Mouse (Mus musculus) forebrain, embryonic 10.5 days (tissue): ENCODE data around the gene Psmd11. TPM values are rescaled to one million over a fixed set of nuclear protein-coding genes. Genes with fewer than 3 reads are reported as not detected.

Experiments
- DNase-seq: peaks from one replicate; pipeline ENCODE4 v3.0.0-alpha.2; 2017; ENCODE audit warnings: low spot score; ENCODE audit errors: extremely low spot score
- H3K27ac ChIP-seq: fragments of 300-500 bp; sonication (generic); 2 replicates; pipeline ENCODE4 v1.5.1; 2016; ENCODE audit warnings: mild to moderate bottlenecking
- H3K27me3 ChIP-seq: fragments of 300-500 bp; sonication (generic); 2 replicates; pipeline ENCODE4 v1.6.1; 2016; ENCODE audit warnings: mild to moderate bottlenecking; ENCODE audit not compliant: poor library complexity, severe bottlenecking
- H3K36me3 ChIP-seq: fragments of 300-500 bp; sonication (generic); replicated peaks from 2 replicates; pipeline ENCODE4 v1.6.1; 2016; ENCODE audit warnings: mild to moderate bottlenecking, moderate library complexity
- H3K4me1 ChIP-seq: fragments of 300-500 bp; sonication (generic); 2 replicates; pipeline ENCODE4 v1.6.1; 2016
- H3K4me3 ChIP-seq: fragments of 300-500 bp; sonication (generic); 2 replicates; pipeline ENCODE4 v1.5.1; 2016; ENCODE audit warnings: mild to moderate bottlenecking, moderate library complexity
- H3K9me3 ChIP-seq: fragments of 300-500 bp; sonication (generic); 2 replicates; pipeline ENCODE4 v1.6.1; 2016; ENCODE audit warnings: mild to moderate bottlenecking, moderate library complexity
- WGBS: fragments of 180-500 bp; shearing (Covaris S2); methylation state at CpG from one replicate; pipeline ENCODE4 v1.1.7; 2016; 5-methylcytosine and 5-hydroxymethylcytosine counted together
- polyA plus RNA-seq: library from polyadenylated mRNA; unstranded; fragments of >200 nt; fragmentation: Nextera tagmentation; extraction: Ambion mirVana; gene quantifications from 2 replicates; pipeline ENCODE4 v1.2.1, GENCODE M21; 2016

The Psmd11 gene
- polyA plus RNA-seq, 1 experiment from 2014 or later: 414 TPM

- Histone ChIP-seq H3K4me3 (no peak overlapping the region), H3K27me3 (peaks cover 11% of the 10 kb centered on the region), H3K9me3 (no peaks in the 10 kb centered on the region), H3K4me1 (peaks cover 42% of the 10 kb centered on the region), H3K27ac (peak overlapping the region; percentile 88), H3K36me3 (no peaks in the 10 kb centered on the region)
- DNase-seq: no peak
- WGBS: 91% methylated on average over 3 of the region's 3 CpGs
These were observed 77.2 kb downstream of the Psmd11 start for GRCm38 (mm10) chr11:80505581-80505980.

GRCm38 (mm10) chr11:80506483-80506882 is 78.1 kb downstream of the Psmd11 start:
- DNase-seq: no peak
- H3K4me3 ChIP-seq: no peak overlapping the region
- no peaks in the 10 kb centered on the region for H3K9me3 ChIP-seq
- H3K36me3 ChIP-seq: no peaks in the 10 kb centered on the region
- H3K4me1 ChIP-seq: peaks cover 42% of the 10 kb centered on the region
- no peak overlapping the region for H3K27ac ChIP-seq
- peaks cover 11% of the 10 kb centered on the region for H3K27me3 ChIP-seq

- peaks cover 11% of the 10 kb centered on the region for H3K27me3 ChIP-seq
- WGBS: 92% methylated on average over 6 of the region's 6 CpGs
These were observed 79.4 kb downstream of the Psmd11 start for GRCm38 (mm10) chr11:80507791-80508190.

GRCm38 (mm10) chr11:80508361-80509175 is 80.2 kb downstream of the Psmd11 start:
- H3K4me1 ChIP-seq: peaks cover 42% of the 10 kb centered on the region
- DNase-seq: no peak
- WGBS: 57% methylated on average over 19 of the region's 19 CpGs
- no peaks in the 10 kb centered on the region for H3K9me3 ChIP-seq
- peak overlapping the region; percentile 76 for H3K27ac ChIP-seq
- no peak overlapping the region for H3K4me3 ChIP-seq
- peaks cover 11% of the 10 kb centered on the region for H3K27me3 ChIP-seq
- H3K36me3 ChIP-seq: no peaks in the 10 kb centered on the region

More at GRCm38 (mm10) chr11:80507791-80508190, 79.4 kb downstream of the Psmd11 start:
- peak overlapping the region; percentile 40; the same call in 1 of the 2 replicates for H3K27ac ChIP-seq
- H3K9me3 ChIP-seq: no peaks in the 10 kb centered on the region
- no peak overlapping the region for H3K4me3 ChIP-seq
- H3K36me3 ChIP-seq: no peaks in the 10 kb centered on the region
- peaks cover 49% of the 10 kb centered on the region for H3K4me1 ChIP-seq
- DNase-seq: no peak

- WGBS: 76% methylated on average over 5 of the region's 5 CpGs
- no peak overlapping the region for H3K4me3 ChIP-seq
- H3K9me3 ChIP-seq: no peaks in the 10 kb centered on the region
- peaks cover 11% of the 10 kb centered on the region for H3K27me3 ChIP-seq
- H3K27ac ChIP-seq: peak overlapping the region; percentile 76; the same call in 1 of the 2 replicates
- H3K4me1 ChIP-seq: peaks cover 36% of the 10 kb centered on the region
- DNase-seq: no peak
- H3K36me3 ChIP-seq: no peaks in the 10 kb centered on the region
These were observed 80.7 kb downstream of the Psmd11 start for GRCm38 (mm10) chr11:80509176-80509506.

- DNase-seq: no peak
- no peaks in the 10 kb centered on the region for H3K36me3 ChIP-seq
- H3K27me3 ChIP-seq: peaks cover 11% of the 10 kb centered on the region
- no peaks in the 10 kb centered on the region for H3K9me3 ChIP-seq
- H3K4me1 ChIP-seq: peaks cover 30% of the 10 kb centered on the region
- no peak overlapping the region for H3K27ac ChIP-seq
- WGBS: 88% methylated on average over 10 of the region's 10 CpGs
- no peak overlapping the region for H3K4me3 ChIP-seq
These were observed 81.7 kb downstream of the Psmd11 start for GRCm38 (mm10) chr11:80510124-80510523.

- H3K27me3 ChIP-seq: peaks cover 11% of the 10 kb centered on the region; the same call in 1 of the 2 replicates
- H3K4me3 ChIP-seq: no peak overlapping the region
- H3K27ac ChIP-seq: no peak overlapping the region
- no peaks in the 10 kb centered on the region for H3K9me3 ChIP-seq
- no peak for DNase-seq
- 76% methylated on average over 19 of the region's 19 CpGs for WGBS
- peaks cover 35% of the 10 kb centered on the region for H3K4me1 ChIP-seq
- no peaks in the 10 kb centered on the region for H3K36me3 ChIP-seq
These were observed 84.1 kb downstream of the Psmd11 start for GRCm38 (mm10) chr11:80512313-80513056.

- WGBS: 82% methylated on average over 7 of the region's 7 CpGs
- no peaks in the 10 kb centered on the region for H3K9me3 ChIP-seq
- peaks cover 38% of the 10 kb centered on the region for H3K4me1 ChIP-seq
- H3K4me3 ChIP-seq: no peak overlapping the region
- H3K27ac ChIP-seq: no peak overlapping the region
- H3K27me3 ChIP-seq: peaks cover 11% of the 10 kb centered on the region; the same call in 1 of the 2 replicates
- H3K36me3 ChIP-seq: no peaks in the 10 kb centered on the region
- no peak for DNase-seq
These were observed 85.4 kb downstream of the Psmd11 start for GRCm38 (mm10) chr11:80513796-80514195.

- Histone ChIP-seq H3K4me3 (no peak overlapping the region), H3K27ac (peak overlapping the region; percentile 37; the same call in 1 of the 2 replicates)
- DNase-seq: no peak
These were observed 86.9 kb downstream of the Psmd11 start for GRCm38 (mm10) chr11:80515346-80515745.

GRCm38 (mm10) chr11:80515895-80516294 is 87.5 kb downstream of the Psmd11 start:
- peaks cover 43% of the 10 kb centered on the region for H3K4me1 ChIP-seq
- H3K4me3 ChIP-seq: no peak overlapping the region
- 0 out of 2 replicates have a peak, but pooled peaks cover 11% of the 10 kb centered on the region for H3K27me3 ChIP-seq
- H3K36me3 ChIP-seq: no peaks in the 10 kb centered on the region
- WGBS: 82% methylated on average over 8 of the region's 8 CpGs
- no peak overlapping the region for H3K27ac ChIP-seq
- no peaks in the 10 kb centered on the region for H3K9me3 ChIP-seq
- DNase-seq: no peak

More at GRCm38 (mm10) chr11:80515346-80515745, 86.9 kb downstream of the Psmd11 start:
- Histone ChIP-seq H3K9me3 (no peaks in the 10 kb centered on the region), H3K4me1 (peaks cover 43% of the 10 kb centered on the region), H3K36me3 (no peaks in the 10 kb centered on the region), H3K27me3 (0 out of 2 replicates have a peak, but pooled peaks cover 11% of the 10 kb centered on the region)
- WGBS: 57% methylated on average over 1 of the region's 1 CpGs

- DNase-seq: peak; percentile 62
- WGBS: 46% methylated on average over 9 of the region's 9 CpGs
- H3K27ac ChIP-seq: peak overlapping the region; percentile 74
These were observed 90.3 kb downstream of the Psmd11 start for GRCm38 (mm10) chr11:80518421-80519367.

GRCm38 (mm10) chr11:80521148-80521547 is 92.7 kb downstream of the Psmd11 start:
- Histone ChIP-seq H3K27me3 (no peaks in the 10 kb centered on the region), H3K9me3 (no peaks in the 10 kb centered on the region), H3K27ac (no peak overlapping the region), H3K36me3 (no peaks in the 10 kb centered on the region), H3K4me3 (no peak overlapping the region), H3K4me1 (peaks cover 22% of the 10 kb centered on the region)
- WGBS: 82% methylated on average over 2 of the region's 2 CpGs
- DNase-seq: no peak

More at GRCm38 (mm10) chr11:80518421-80519367, 90.3 kb downstream of the Psmd11 start:
- no peaks in the 10 kb centered on the region for H3K36me3 ChIP-seq
- peaks cover 36% of the 10 kb centered on the region for H3K4me1 ChIP-seq
- H3K27me3 ChIP-seq: 0 out of 2 replicates have a peak, but pooled peaks cover 11% of the 10 kb centered on the region
- H3K4me3 ChIP-seq: no peak overlapping the region
- H3K9me3 ChIP-seq: no peaks in the 10 kb centered on the region
